Mouse (Mus musculus): ENCODE measurements around the gene Ugt1a9.
"Not testable (repeated sequence)": the region's sequence is repeated elsewhere in the genome, so short reads cannot be mapped to it uniquely, and the experiment has no call there.

Gene Ugt1a9

GRCm38 (mm10) chr1:88070495-88070894, at the start of gene Ugt1a9:
TSS of gene Ugt1a9 (plus strand) at chr1:88070800.
- DNase-seq, result no peak

GRCm38 (mm10) chr1:88025244-88025643, 45.4 kb upstream of the Ugt1a9 start:
- not testable (repeated sequence) for DNase-seq

GRCm38 (mm10) chr1:88043044-88043443, 27.6 kb upstream of the Ugt1a9 start:
- DNase-seq, result not testable (repeated sequence)

- not testable (repeated sequence) for DNase-seq
These were observed 25.7 kb upstream of the Ugt1a9 start for GRCm38 (mm10) chr1:88044832-88045437.

- DNase-seq, result not testable (repeated sequence)
These were observed 23.2 kb upstream of the Ugt1a9 start for GRCm38 (mm10) chr1:88047408-88047807.

- no peak for DNase-seq
These were observed 15.5 kb upstream of the Ugt1a9 start, which contains the start of gene Ugt1a10 for GRCm38 (mm10) chr1:88055088-88055487. TSS of gene Ugt1a10 (plus strand) at chr1:88055388.

GRCm38 (mm10) chr1:88066472-88067102, 4.0 kb upstream of the Ugt1a9 start:
- not testable (repeated sequence) for DNase-seq

GRCm38 (mm10) chr1:88070902-88071301, 302 bp downstream of the Ugt1a9 start:
- no peak for DNase-seq

GRCm38 (mm10) chr1:88074471-88074870, 3.9 kb downstream of the Ugt1a9 start:
- DNase-seq, result no peak

GRCm38 (mm10) chr1:88077128-88077527, 6.5 kb downstream of the Ugt1a9 start:
- DNase-seq, result no peak

GRCm38 (mm10) chr1:88081670-88082069, 11.1 kb downstream of the Ugt1a9 start:
- DNase-seq, result no peak

- DNase-seq, result no peak
These were observed 15.5 kb downstream of the Ugt1a9 start for GRCm38 (mm10) chr1:88086125-88086524.

- no peak for DNase-seq
These were observed 16.9 kb downstream of the Ugt1a9 start, which contains the start of gene Ugt1a8 for GRCm38 (mm10) chr1:88087513-88087912. TSS of gene Ugt1a8 (plus strand) at chr1:88087813.

- DNase-seq, result no peak
These were observed 21.7 kb downstream of the Ugt1a9 start for GRCm38 (mm10) chr1:88092341-88092740.

- not testable (repeated sequence) for DNase-seq
These were observed 23.7 kb downstream of the Ugt1a9 start for GRCm38 (mm10) chr1:88094270-88094676.

GRCm38 (mm10) chr1:88094941-88095492, 24.4 kb downstream of the Ugt1a9 start, which contains the start of gene Ugt1a7c:
TSS of gene Ugt1a7c (plus strand) at chr1:88095062.
- DNase-seq, result peak; percentile 16

GRCm38 (mm10) chr1:88098546-88098945, 27.9 kb downstream of the Ugt1a9 start:
- DNase-seq, result not testable (repeated sequence)

GRCm38 (mm10) chr1:88099691-88100090, 29.1 kb downstream of the Ugt1a9 start:
- not testable (repeated sequence) for DNase-seq

- DNase-seq, result not testable (repeated sequence)
These were observed 32.4 kb downstream of the Ugt1a9 start, which contains the start of gene Ugt1a6b for GRCm38 (mm10) chr1:88103019-88103418. TSS of gene Ugt1a6b (plus strand) at chr1:88103252.

GRCm38 (mm10) chr1:88103697-88104468, 33.3 kb downstream of the Ugt1a9 start:
- DNase-seq, result not testable (repeated sequence)

- no peak for DNase-seq
These were observed 34.2 kb downstream of the Ugt1a9 start for GRCm38 (mm10) chr1:88104667-88105430.

- DNase-seq, result no peak
These were observed 35.1 kb downstream of the Ugt1a9 start for GRCm38 (mm10) chr1:88105656-88106055.
